Mouse (Mus musculus) liver, adult 2 months (tissue): Measurements from ENCODE around the gene Olfr586.

ENCODE experiments used
- CTCF ChIP-seq: fragments of 200-500 bp; IDR thresholded peaks from 2 replicates; pipeline ENCODE4 v1.5.1; 2011; ENCODE audit warnings: low read depth, low read length, control low read depth
- POLR2A ChIP-seq: fragments of 200-500 bp; IDR thresholded peaks from 2 replicates; pipeline ENCODE4 v1.6.1; 2011; ENCODE audit warnings: low read length, control low read depth; ENCODE audit not compliant: insufficient read depth; ENCODE audit errors: extremely low read depth

DNA sequence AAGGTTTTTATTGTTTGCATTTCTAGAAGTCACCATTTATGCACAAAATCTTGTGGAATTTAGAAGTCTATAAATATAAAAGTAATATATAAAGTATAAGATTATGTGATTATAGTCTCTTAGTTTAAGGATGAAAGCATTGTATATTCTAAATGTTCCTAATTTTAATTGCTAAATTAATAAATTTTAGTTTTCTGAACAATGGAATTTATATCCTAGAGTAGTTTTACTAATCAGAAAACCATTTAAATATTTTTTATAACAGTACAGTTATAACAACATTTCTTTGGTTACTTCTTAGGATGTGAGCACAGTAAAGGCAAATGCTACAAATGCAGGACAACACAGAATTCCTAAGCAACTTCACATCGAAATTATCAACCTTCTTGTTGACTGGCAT is 28.0 kb downstream of the Olfr586 start, which contains the start of gene Olfr585:
- TF ChIP-seq CTCF (no peak), POLR2A (no peak)
